Mouse (Mus musculus): ENCODE data around the gene Fbn1.
A peak's percentile ranks its signal among the peaks of the same experiment; 100 is the strongest.

Fbn1 gene

GRCm38 (mm10) chr2:125496696-125497095 is 11.1 kb downstream of the Fbn1 start:
- DNase-seq, result no peak

- no peak for DNase-seq
These were observed 12.7 kb downstream of the Fbn1 start for GRCm38 (mm10) chr2:125494831-125495812.

- DNase-seq, result no peak
These were observed 13.5 kb downstream of the Fbn1 start for GRCm38 (mm10) chr2:125494291-125494690.

- DNase-seq, result no peak
These were observed 15.5 kb downstream of the Fbn1 start for GRCm38 (mm10) chr2:125492050-125492900.

- DNase-seq, result no peak
These were observed 17.8 kb downstream of the Fbn1 start for GRCm38 (mm10) chr2:125489979-125490378.

GRCm38 (mm10) chr2:125484910-125485309 is 22.9 kb downstream of the Fbn1 start:
- no peak for DNase-seq

- DNase-seq, result no peak
These were observed 23.6 kb downstream of the Fbn1 start for GRCm38 (mm10) chr2:125484164-125484563.

- DNase-seq, result no peak
These were observed 26.1 kb downstream of the Fbn1 start for GRCm38 (mm10) chr2:125481531-125482317.

GRCm38 (mm10) chr2:125481116-125481515 is 26.7 kb downstream of the Fbn1 start:
- DNase-seq, result no peak

- no peak for DNase-seq
These were observed 27.7 kb downstream of the Fbn1 start for GRCm38 (mm10) chr2:125480057-125480456.

- no peak for DNase-seq
These were observed 29.1 kb downstream of the Fbn1 start for GRCm38 (mm10) chr2:125478705-125479104.

GRCm38 (mm10) chr2:125477367-125477766 is 30.4 kb downstream of the Fbn1 start:
- DNase-seq, result no peak

- no peak for DNase-seq
These were observed 31.6 kb downstream of the Fbn1 start for GRCm38 (mm10) chr2:125476231-125476630.

- DNase-seq, result no peak
These were observed 33.1 kb downstream of the Fbn1 start for GRCm38 (mm10) chr2:125474690-125475089.

GRCm38 (mm10) chr2:125473228-125473627 is 34.6 kb downstream of the Fbn1 start:
- no peak for DNase-seq

- DNase-seq, result no peak
These were observed 36.1 kb downstream of the Fbn1 start for GRCm38 (mm10) chr2:125471721-125472120.

GRCm38 (mm10) chr2:125470553-125471295 is 37.1 kb downstream of the Fbn1 start:
- DNase-seq, result no peak

GRCm38 (mm10) chr2:125464036-125464435 is 43.8 kb downstream of the Fbn1 start:
- no peak for DNase-seq

- DNase-seq, result no peak
These were observed 48.7 kb downstream of the Fbn1 start for GRCm38 (mm10) chr2:125459087-125459486.

GRCm38 (mm10) chr2:125456059-125456789 is 51.6 kb downstream of the Fbn1 start:
- peak; percentile 11 for DNase-seq

GRCm38 (mm10) chr2:125454781-125455180 is 53.0 kb downstream of the Fbn1 start:
- no peak for DNase-seq

Data from liver (tissue).